Mouse (Mus musculus) embryonic facial prominence, embryonic 15.5 days (tissue): ENCODE measurements around the gene Rogdi. TPM values are rescaled to one million over a fixed set of nuclear protein-coding genes. Genes with fewer than 3 reads are reported as not detected.

Experiments
- ATAC-seq: fragments of 200-750 bp; cut with Nextera tagmentation; 2 replicates; pipeline ENCODE4 v1.8.0; 2017; ENCODE audit warnings: low read depth, moderate TSS enrichment; ENCODE audit not compliant: insufficient number of reproducible peaks, low FRiP score, low TSS enrichment
- H3K27ac ChIP-seq: fragments of 300-500 bp; sonication (generic); replicated peaks from 2 replicates; pipeline ENCODE4 v1.5.1; 2015; ENCODE audit warnings: mild to moderate bottlenecking, inconsistent platforms
- H3K27me3 ChIP-seq: fragments of 300-500 bp; sonication (generic); 2 replicates; pipeline ENCODE4 v1.6.1; 2015; ENCODE audit warnings: inconsistent platforms
- H3K36me3 ChIP-seq: fragments of 300-500 bp; sonication (generic); 2 replicates; pipeline ENCODE4 v1.6.1; 2015; ENCODE audit warnings: mild to moderate bottlenecking, inconsistent platforms
- H3K4me1 ChIP-seq: fragments of 300-500 bp; sonication (generic); 2 replicates; pipeline ENCODE4 v1.6.1; 2015; ENCODE audit warnings: inconsistent platforms
- H3K4me2 ChIP-seq: fragments of 300-500 bp; sonication (generic); replicated peaks from 2 replicates; pipeline ENCODE4 v1.6.1; 2015; ENCODE audit warnings: mild to moderate bottlenecking, inconsistent platforms
- H3K4me3 ChIP-seq: fragments of 300-500 bp; sonication (generic); replicated peaks from 2 replicates; pipeline ENCODE4 v1.5.1; 2015; ENCODE audit warnings: mild to moderate bottlenecking, inconsistent platforms
- H3K9ac ChIP-seq: fragments of 300-500 bp; sonication (generic); 2 replicates; pipeline ENCODE4 v1.6.1; 2015; ENCODE audit warnings: inconsistent platforms
- H3K9me3 ChIP-seq: fragments of 300-500 bp; sonication (generic); replicated peaks from 2 replicates; pipeline ENCODE4 v1.6.1; 2016; ENCODE audit warnings: inconsistent platforms
- WGBS: fragments of 180-500 bp; shearing (Covaris S2); methylation state at CpG from one replicate; pipeline ENCODE4 v1.1.7; 2015; 5-methylcytosine and 5-hydroxymethylcytosine counted together
- polyA plus RNA-seq: library from polyadenylated mRNA; unstranded; fragments of >200 nt; fragmentation: Nextera tagmentation; extraction: Ambion mirVana; gene quantifications from 2 replicates; pipeline ENCODE4 v1.2.1, GENCODE M21; 2015

The Rogdi gene
- polyA plus RNA-seq, 1 experiment from 2014 or later, result 69.8 TPM

- H3K27ac ChIP-seq, result peak within 1 kb of the TSS; percentile 79
- WGBS, result under 1% methylated on average over 76 of the region's 76 CpGs
- H3K9me3 ChIP-seq, result no peaks in the 10 kb centered on the region
- H3K36me3 ChIP-seq, result peaks cover 8% of the 10 kb centered on the region; the same call in 1 of the 2 replicates
- H3K4me2 ChIP-seq, result peak within 1 kb of the TSS; percentile 71
- peaks cover 24% of the 10 kb centered on the region for H3K4me1 ChIP-seq
- ATAC-seq, result peak; percentile 99
- H3K9ac ChIP-seq, result peak within 1 kb of the TSS; percentile 90
- no peaks in the 10 kb centered on the region for H3K27me3 ChIP-seq
- H3K4me3 ChIP-seq, result peak within 1 kb of the TSS; percentile 85
Measured at GRCm38 (mm10) chr16:4963797-4964709, 49.3 kb downstream of the Rogdi start, which contains the start of gene Anks3. Gene Anks3, minus strand, starts transcription at chr16:4964205.

- peak overlapping the region; percentile 71 for H3K4me2 ChIP-seq
- H3K4me3 ChIP-seq, result peak overlapping the region; percentile 85
- WGBS, result 37% methylated on average over 9 of the region's 9 CpGs
- no peaks in the 10 kb centered on the region for H3K27me3 ChIP-seq
- peaks cover 24% of the 10 kb centered on the region for H3K4me1 ChIP-seq
- no peak overlapping the region for H3K27ac ChIP-seq
- ATAC-seq, result no peak
- H3K36me3 ChIP-seq, result peaks cover 8% of the 10 kb centered on the region; the same call in 1 of the 2 replicates
- no peaks in the 10 kb centered on the region for H3K9me3 ChIP-seq
- peak overlapping the region; percentile 90 for H3K9ac ChIP-seq
Measured at GRCm38 (mm10) chr16:4963346-4963745, 50.0 kb downstream of the Rogdi start.

GRCm38 (mm10) chr16:4960260-4960659, 53.1 kb downstream of the Rogdi start:
- no peaks in the 10 kb centered on the region for H3K9me3 ChIP-seq
- 86% methylated on average over 8 of the region's 8 CpGs for WGBS
- H3K27ac ChIP-seq, result no peak overlapping the region
- peaks cover 22% of the 10 kb centered on the region for H3K4me1 ChIP-seq
- no peaks in the 10 kb centered on the region for H3K27me3 ChIP-seq
- ATAC-seq, result no peak
- H3K4me2 ChIP-seq, result no peak overlapping the region
- H3K9ac ChIP-seq, result no peak overlapping the region
- H3K4me3 ChIP-seq, result no peak overlapping the region
- H3K36me3 ChIP-seq, result peaks cover 31% of the 10 kb centered on the region

Other genes with a start within 250 kb of the Rogdi start
- gene Cdip1, start 223.3 kb downstream of the Rogdi start, polyA plus RNA-seq, result 90.6 and 96.6 TPM in 2 replicates
- gene 4930562C15Rik, start 178.1 kb downstream of the Rogdi start, polyA plus RNA-seq, result 0.32 and 0.63 TPM in 2 replicates
- gene Ubald1, start 133.2 kb downstream of the Rogdi start, polyA plus RNA-seq, result 43.8 and 51.3 TPM in 2 replicates
- 84.1 and 87.0 TPM in 2 replicates for gene Mgrn1, start 127.3 kb downstream of the Rogdi start, polyA plus RNA-seq
- 156 and 161 TPM in 2 replicates for gene Nudt16l1, start 74.8 kb downstream of the Rogdi start, polyA plus RNA-seq
- 64.7 and 72.8 TPM in 2 replicates for gene Anks3, start 49.3 kb downstream of the Rogdi start, polyA plus RNA-seq
- not detected in 2 replicates for gene Sept12, start 15.7 kb downstream of the Rogdi start, polyA plus RNA-seq
- gene Smim22, start 6.3 kb downstream of the Rogdi start, polyA plus RNA-seq, result 14.2 and 17.9 TPM in 2 replicates
- gene Glyr1, start 36.3 kb upstream of the Rogdi start, polyA plus RNA-seq, result 130 and 136 TPM in 2 replicates
- gene Ubn1, start 36.5 kb upstream of the Rogdi start, polyA plus RNA-seq, result 20.4 and 23.6 TPM in 2 replicates
- 45.8 and 52.3 TPM in 2 replicates for gene Ppl, start 118.9 kb upstream of the Rogdi start, polyA plus RNA-seq
- gene Sec14l5, start 133.6 kb upstream of the Rogdi start, polyA plus RNA-seq, result 0.35 TPM in 2 replicates
- gene Nagpa, start 190.5 kb upstream of the Rogdi start, polyA plus RNA-seq, result 21.1 and 21.7 TPM in 2 replicates
- gene AU021092, start 208.7 kb upstream of the Rogdi start, polyA plus RNA-seq, result 9.0 and 12.0 TPM in 2 replicates
- 36.2 and 38.5 TPM in 2 replicates for gene Alg1, start 220.1 kb upstream of the Rogdi start, polyA plus RNA-seq
- gene Eef2kmt, start 242.4 kb upstream of the Rogdi start, polyA plus RNA-seq, result 26.6 and 33.7 TPM in 2 replicates